Mouse (Mus musculus) v-Abl transformed pro-B cells (cell line): ENCODE data around the gene Mesp2.

Experiments
- in situ Hi-C, 2 experiments: fragments of 400-800 bp; cut with MboI; formaldehyde crosslinking; loops; one replicate each; pipeline ENCODE4 v1.15.1; 2025; ENCODE audit not compliant: unreplicated experiment in 2 of 2

The Mesp2 gene

DNA sequence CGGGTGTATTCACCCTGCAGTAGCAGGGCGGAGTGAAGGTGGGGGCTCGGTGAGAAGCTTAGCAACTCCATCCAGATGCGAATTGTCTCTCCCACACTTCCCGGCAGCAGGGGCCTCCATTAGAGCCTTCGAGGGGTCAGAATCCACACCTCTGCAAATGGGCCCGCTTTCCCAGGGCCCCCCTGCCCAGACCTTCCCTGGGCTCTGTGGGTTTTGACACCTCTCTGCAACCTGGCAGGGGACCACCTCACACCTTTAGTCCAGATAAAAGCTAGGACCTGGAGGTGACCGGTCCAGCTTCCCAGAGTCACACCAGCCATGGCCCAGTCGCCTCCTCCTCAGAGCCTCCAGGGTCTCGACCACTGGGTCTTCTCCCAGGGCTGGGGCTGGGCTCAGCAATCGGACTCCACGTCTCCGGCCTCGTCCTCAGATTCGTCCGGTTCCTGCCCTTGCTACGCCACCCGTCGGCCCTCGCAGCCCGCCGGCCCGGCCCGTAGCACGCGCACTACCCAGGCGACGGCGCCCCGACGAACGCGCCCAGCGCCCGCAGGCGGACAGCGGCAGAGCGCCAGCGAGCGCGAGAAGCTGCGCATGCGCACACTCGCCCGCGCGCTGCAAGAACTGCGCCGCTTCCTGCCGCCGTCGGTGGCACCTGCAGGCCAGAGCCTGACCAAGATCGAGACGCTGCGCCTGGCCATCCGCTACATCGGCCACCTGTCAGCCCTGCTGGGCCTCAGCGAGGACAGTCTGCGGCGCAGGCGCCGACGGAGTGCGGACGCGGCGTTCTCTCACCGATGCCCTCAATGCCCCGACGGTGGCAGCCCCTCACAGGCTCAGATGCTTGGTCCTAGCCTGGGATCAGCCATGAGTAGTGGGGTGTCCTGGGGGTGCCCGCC lies at the start of gene Mesp2:
Mesp2 (plus strand) TSS at position 117 of the 896 bp plus-strand sequence.
- in situ Hi-C loops, result no loop called here

DNA sequence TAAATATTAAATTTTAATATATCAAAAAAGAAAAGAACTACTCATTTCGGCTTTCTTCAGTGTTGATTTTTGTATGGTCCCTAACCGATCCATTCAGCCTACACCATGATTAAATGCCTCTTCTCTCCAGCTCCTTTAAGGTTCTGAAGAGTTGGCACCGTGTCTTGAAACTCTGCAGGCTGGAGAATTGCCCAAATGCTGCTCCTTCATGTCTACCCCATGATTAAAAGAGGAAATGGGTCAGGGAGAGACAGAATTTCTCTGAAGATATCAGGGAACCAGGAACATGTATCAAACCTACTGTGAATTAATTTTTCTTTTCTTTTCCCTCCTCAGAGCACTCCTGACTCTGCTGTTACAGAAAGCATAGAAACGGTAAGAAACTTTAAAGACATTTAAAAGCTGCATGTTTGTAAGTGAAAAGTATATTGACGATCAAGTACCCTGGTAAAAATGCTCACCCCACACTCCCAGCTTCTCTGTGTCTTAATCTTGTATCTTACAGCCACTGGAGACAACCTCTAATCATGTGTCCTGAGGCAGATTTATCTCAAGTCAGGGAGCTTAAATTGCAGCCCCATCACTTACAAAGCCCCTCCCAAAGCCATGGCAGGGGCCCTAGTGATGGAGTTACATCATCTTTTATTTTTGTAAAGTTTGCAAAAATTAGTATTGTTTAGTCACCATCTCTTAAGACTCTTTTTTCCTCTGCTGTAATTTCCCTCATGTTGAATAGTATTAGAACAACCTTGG lies 49.2 kb upstream of the Mesp2 start:
- in situ Hi-C loops, result no loop called here

- in situ Hi-C loops, result no loop called here
Observed at GRCm38 (mm10) chr7:79762106-79762505, 48.4 kb upstream of the Mesp2 start.

GRCm38 (mm10) chr7:79765991-79766390 lies 44.5 kb upstream of the Mesp2 start:
- in situ Hi-C loops, result no loop called here

- in situ Hi-C loops, result no loop called here
Observed at GRCm38 (mm10) chr7:79769664-79770063, 40.9 kb upstream of the Mesp2 start.

DNA sequence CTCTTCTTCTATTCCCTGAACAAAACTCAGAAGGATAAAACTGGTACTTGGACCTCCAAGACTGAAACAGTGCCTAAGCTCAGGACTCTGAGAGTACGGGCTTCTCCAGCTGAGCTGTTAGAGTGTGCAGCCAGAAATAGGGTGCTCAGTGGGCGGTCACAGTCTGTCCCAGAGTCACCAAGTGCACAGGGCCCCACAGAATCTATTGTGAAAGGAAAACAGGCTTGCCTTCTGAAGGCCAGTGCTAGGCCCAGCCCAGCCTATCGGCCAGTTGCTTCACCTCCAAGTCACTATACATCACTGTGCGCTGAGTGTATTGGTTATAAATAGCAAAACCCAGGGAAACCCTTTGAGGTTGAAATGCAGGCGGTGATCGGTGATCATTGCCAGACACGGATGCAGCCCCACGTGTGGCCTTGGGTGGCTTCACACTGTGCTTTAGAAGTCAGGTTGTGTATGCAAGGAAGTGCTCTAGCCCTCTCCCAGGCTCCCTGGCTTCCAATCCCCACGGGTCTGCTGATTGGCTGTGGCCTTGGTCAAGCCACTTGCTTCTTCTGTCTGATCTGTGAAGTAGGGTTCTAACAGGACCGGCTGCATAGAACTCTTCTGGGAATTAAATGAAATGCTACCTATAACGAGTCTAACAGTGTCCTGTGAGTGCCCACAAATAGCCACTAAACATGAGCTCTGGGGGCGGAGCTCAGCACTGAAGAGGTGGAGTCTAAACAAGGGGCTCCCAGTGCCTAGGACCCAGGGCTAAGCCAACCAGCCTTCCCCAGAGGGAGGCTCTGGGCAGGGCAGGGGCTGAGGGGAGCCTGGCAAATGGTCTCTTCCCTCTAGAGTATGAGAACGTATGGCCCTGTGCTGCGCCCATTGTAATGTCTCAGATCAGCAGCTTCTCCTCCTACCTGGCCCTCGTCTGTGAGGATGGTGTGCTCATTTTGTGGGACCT lies 38.7 kb upstream of the Mesp2 start:
- in situ Hi-C loops, result no loop called here

DNA sequence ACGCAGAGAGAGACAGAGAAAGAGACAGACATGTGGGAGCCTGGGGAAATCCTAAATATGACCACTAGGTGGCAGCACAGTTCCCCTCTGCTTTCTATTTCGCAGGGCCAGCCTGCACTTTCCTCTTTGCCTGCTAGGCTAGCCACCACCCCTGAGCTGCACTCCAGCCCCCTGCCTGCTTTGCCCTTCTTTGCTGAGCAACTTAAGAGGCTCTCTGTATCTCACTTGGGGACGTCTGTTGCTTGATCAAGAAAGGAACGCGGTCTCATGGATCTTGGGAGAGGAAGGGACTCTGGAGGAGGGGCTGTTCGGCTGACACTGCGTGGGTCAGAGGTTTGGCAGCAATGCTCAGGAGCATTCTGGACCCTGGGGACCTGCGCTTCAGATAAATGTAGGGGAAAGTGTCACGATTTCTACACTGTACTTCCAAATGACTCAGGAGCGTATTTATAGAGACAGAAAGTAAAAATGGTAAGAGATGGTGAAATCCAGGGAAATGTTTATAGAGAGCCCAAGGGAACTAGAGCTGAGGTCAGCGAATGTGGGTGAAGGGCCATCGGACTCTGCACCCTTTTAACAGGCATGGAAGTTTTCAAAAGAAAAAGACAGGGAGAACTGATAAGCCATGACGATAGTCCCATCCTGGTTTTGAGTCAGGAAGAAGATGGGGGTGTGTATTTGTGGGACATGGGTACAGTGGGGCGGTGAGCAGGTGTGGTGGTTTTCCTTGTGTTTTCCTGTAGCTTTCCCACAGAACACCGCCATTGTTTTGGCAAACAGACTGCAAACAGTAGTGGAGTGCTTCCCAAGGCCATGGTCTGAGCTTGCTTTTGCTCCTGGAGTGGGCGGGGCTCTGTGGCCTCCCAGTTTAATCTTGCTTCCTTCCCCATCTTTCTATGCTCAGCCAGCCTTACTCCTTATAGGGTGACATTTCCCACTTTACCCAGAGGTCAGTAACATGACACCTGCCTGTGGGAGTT lies 29.6 kb upstream of the Mesp2 start:
- in situ Hi-C loops, result loop anchor here (25.0 kb wide), 5 partner anchors 306 to 1081 kb away; partner anchors contain the start of genes Rccd1 (in 1 of the 2) and Zscan2 (in 1 of the 2)

- in situ Hi-C loops, result loop anchor here (25.0 kb wide), 5 partner anchors 305 to 1080 kb away; partner anchors contain the start of genes Rccd1 (in 1 of the 2) and Zscan2 (in 1 of the 2)
Observed at GRCm38 (mm10) chr7:79781826-79782515, 28.6 kb upstream of the Mesp2 start.

GRCm38 (mm10) chr7:79782516-79782855 lies 28.0 kb upstream of the Mesp2 start:
- in situ Hi-C loops, result loop anchor here (25.0 kb wide), 5 partner anchors 305 to 1080 kb away; partner anchors contain the start of genes Rccd1 (in 1 of the 2) and Zscan2 (in 1 of the 2)

DNA sequence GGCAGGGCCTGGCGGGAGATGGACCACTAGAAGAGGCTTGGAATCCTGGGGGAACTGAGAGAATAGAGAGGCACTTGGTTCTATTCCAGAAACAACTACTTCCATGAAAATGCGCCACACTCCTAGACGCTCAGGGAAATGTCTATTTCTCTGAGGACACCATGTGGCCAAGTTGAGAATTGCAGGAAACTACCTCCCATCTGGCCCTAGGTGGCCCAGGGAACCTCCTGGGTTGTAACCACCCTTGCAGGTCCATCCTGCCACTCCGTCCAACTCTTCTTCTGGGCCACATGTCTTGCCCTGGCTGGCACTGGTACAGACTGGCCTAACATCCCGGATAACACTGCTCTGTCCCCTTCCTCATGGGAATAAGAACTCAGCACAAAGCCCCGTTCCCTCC lies 24.2 kb upstream of the Mesp2 start:
- in situ Hi-C loops, result loop anchor here (25.0 kb wide), 5 partner anchors 301 to 1076 kb away; partner anchors contain the start of genes Rccd1 (in 1 of the 2) and Zscan2 (in 1 of the 2)

DNA sequence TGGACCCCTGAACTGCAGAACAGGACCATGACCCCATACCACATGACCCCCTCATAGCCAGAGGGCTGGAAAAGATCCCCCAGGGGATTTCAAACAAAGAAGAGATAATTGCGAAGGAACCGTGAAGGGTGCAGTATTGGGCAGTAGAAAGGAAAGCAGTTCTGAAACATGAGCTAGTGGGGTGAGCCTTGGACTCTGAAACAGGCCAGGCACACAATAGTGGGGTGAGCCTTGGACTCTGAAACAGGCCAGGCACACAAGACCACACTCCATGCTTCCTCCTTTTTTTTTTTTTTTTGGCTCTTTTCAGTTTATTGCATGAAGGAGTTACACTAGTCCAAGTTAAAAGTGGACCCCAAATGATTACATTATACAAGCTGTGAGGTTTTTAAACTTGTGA lies 20.7 kb upstream of the Mesp2 start:
- in situ Hi-C loops, result loop anchor here (10.0 to 25.0 kb wide), 10 partner anchors 125 to 1072 kb away; partner anchors contain the start of genes Man2a2 (in 2 of the 2), Rccd1 (in 1 of the 2) and Zscan2 (in 1 of the 2)

- in situ Hi-C loops, result loop anchor here (10.0 to 25.0 kb wide), 10 partner anchors 122 to 1069 kb away; partner anchors contain the start of genes Man2a2 (in 2 of the 2), Rccd1 (in 1 of the 2) and Zscan2 (in 1 of the 2)
Observed at GRCm38 (mm10) chr7:79792635-79793421, 17.7 kb upstream of the Mesp2 start.

DNA sequence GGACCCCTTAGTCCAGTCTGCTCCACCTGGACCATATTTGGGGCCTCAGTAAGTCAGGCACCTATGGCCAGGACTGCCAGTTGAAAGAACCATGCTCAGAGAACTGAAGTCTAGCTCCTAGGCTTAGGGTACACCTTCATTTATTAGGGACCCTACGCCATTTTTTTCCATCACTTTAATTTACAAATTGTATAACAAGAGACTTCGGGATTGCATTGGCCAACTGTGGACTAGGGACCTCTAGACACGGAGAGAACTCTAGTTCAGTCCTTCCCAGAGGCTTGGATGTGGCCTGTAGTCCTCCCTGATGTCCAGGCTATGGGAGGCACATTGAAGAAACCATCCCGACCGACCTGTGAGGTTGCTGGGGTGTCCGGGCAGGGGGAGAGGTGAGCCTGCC lies 16.8 kb upstream of the Mesp2 start, which contains the start of gene Mesp1:
Mesp1 (minus strand) TSS at position 101 of the 400 bp plus-strand sequence.
- in situ Hi-C loops, result loop anchor here (10.0 to 25.0 kb wide), 10 partner anchors 121 to 1069 kb away; partner anchors contain the start of genes Man2a2 (in 2 of the 2), Rccd1 (in 1 of the 2) and Zscan2 (in 1 of the 2)

GRCm38 (mm10) chr7:79798606-79799005 lies 11.9 kb upstream of the Mesp2 start:
- in situ Hi-C loops, result loop anchor here (10.0 to 25.0 kb wide), 10 partner anchors 116 to 1064 kb away; partner anchors contain the start of genes Man2a2 (in 2 of the 2), Rccd1 (in 1 of the 2) and Zscan2 (in 1 of the 2)

DNA sequence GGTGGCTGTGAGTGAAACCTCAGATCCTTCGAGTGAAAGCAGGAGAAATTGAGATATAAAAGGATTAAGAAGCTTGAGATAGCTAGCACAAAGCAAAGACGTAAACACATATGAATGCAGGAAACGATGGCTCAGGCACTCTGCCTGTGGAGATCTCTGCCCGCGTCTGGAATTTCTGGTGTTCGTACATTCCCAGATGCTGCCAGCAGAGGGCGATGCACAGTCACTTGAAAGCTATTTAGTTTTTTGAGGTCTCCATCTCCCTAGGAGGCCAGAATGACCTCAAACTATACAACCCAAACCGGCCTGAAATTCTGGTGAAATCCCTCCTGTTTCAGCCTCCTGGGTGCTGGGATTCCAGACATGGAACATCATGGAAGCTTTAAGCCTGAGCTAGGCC lies 11.5 kb upstream of the Mesp2 start:
- in situ Hi-C loops, result loop anchor here (10.0 to 25.0 kb wide), 10 partner anchors 116 to 1063 kb away; partner anchors contain the start of genes Man2a2 (in 2 of the 2), Rccd1 (in 1 of the 2) and Zscan2 (in 1 of the 2)

GRCm38 (mm10) chr7:79799506-79799905 lies 11.0 kb upstream of the Mesp2 start:
- in situ Hi-C loops, result loop anchor here (10.0 to 25.0 kb wide), 10 partner anchors 115 to 1063 kb away; partner anchors contain the start of genes Man2a2 (in 2 of the 2), Rccd1 (in 1 of the 2) and Zscan2 (in 1 of the 2)
